Mouse (Mus musculus): Measurements from ENCODE around the gene Inpp5k. TPM values are rescaled to one million over a fixed set of nuclear protein-coding genes. Genes with fewer than 3 reads are reported as not detected.
A peak's percentile ranks its signal among the peaks of the same experiment; 100 is the strongest.

Gene Inpp5k
- polyA plus RNA-seq, 1 experiment from 2014 or later, result 19.8 TPM

DNA sequence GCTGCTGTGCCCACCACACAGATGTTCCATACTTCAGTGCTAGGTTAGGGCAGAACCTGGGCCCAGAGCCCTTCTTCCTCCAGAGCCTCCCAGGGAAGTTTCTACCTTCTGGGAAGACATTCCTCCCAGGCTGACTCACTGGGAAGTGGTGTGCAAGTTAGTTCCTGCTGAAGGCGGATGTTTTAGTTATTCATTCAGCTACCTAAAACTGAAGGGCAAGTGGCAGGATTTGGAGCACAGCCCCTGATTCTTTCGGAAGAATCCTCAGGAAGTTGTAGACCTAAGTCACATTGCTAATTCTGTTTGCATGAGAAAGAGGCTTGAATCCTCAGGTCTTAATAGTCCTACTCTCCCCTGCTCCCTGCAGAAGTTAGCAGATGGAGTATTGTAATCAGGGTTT lies 9.4 kb upstream of the Inpp5k start:
- H3K27ac ChIP-seq, result no peak overlapping the region
- 96% methylated on average over 2 of the region's 2 CpGs for WGBS
- no peaks in the 10 kb centered on the region for H3K9me3 ChIP-seq
- H3K27me3 ChIP-seq, result no peaks in the 10 kb centered on the region
- no peak overlapping the region for H3K9ac ChIP-seq
- ATAC-seq (ENCODE audit: insufficient number of reproducible peaks, insufficient read depth, low FRiP score, low TSS enrichment), result no peak
- no peak overlapping the region for H3K4me2 ChIP-seq (replicated peaks)
- no peaks in the 10 kb centered on the region for H3K4me1 ChIP-seq
- no peak overlapping the region for H3K4me3 ChIP-seq
- H3K36me3 ChIP-seq, result peaks cover 57% of the 10 kb centered on the region

DNA sequence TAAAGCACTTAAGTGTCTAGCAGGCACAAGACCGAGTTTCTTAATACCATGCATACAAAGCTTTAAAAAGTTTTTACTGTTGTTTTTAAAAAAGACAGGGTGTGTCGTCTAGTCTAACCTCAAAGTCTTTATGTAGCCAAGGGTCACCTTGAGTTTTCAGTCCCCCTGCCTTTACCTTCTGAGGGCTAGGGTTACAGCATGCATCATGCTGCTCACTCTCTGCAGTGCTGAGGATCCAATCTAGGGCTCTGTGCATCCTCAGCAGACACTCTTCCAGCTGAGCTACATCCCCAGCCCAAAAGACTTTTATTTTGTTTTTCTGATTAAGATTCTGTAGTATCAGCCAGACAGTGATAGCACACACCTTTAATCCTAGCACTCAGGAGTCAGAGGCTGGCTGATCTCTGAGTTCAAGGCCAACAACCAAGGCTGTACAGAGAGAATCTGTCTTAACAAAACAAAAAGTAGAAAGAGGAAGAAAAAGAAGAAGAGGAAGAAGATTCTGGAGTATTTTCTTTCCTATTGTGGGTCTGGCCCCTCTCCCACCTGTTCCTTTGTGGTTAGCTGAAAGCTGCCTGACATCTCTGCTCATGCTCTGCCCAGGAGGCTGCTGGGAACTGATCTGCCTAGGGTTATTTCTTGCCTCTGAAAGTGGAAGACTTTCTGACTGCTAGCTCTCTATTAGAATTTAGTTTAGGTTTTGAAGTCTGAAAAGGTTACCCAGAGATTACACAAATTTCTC lies 8.0 kb upstream of the Inpp5k start:
- Histone ChIP-seq H3K36me3 (peaks cover 64% of the 10 kb centered on the region), H3K4me2 (replicated peaks) (no peak overlapping the region), H3K9ac (no peak overlapping the region), H3K27ac (no peak overlapping the region), H3K4me1 (no peaks in the 10 kb centered on the region), H3K4me3 (no peak overlapping the region), H3K9me3 (no peaks in the 10 kb centered on the region), H3K27me3 (no peaks in the 10 kb centered on the region)
- no peak for ATAC-seq (ENCODE audit: insufficient number of reproducible peaks, insufficient read depth, low FRiP score, low TSS enrichment)
- 80% methylated on average over 2 of the region's 2 CpGs for WGBS

DNA sequence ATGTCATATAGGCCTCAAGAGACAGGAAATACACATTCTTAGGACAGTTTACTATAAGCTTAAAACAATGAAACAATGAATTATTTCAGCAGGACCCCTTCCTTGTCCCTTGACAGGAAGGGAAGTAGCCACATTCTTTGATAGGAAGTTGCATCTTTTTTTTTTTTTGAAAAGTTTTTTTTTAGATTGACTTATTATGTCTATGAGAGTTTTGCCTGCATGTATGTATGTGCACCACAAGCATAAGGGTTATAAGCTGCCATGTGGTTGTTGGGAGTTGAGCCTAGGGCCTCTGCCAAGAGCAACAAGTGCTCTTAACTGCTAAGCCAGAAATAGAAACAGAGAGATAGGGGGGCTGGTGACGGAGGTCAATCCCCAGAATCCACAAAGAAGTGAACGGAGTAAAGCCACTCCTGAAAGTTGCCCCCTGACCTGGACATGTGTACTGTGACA lies 6.7 kb upstream of the Inpp5k start:
- WGBS, result 72% methylated on average over 2 of the region's 2 CpGs
- Histone ChIP-seq H3K4me1 (no peaks in the 10 kb centered on the region), H3K27me3 (no peaks in the 10 kb centered on the region), H3K9me3 (no peaks in the 10 kb centered on the region), H3K36me3 (peaks cover 59% of the 10 kb centered on the region), H3K4me2 (replicated peaks) (no peak overlapping the region), H3K4me3 (no peak overlapping the region), H3K27ac (no peak overlapping the region), H3K9ac (no peak overlapping the region)
- no peak for ATAC-seq (ENCODE audit: insufficient number of reproducible peaks, insufficient read depth, low FRiP score, low TSS enrichment)

DNA sequence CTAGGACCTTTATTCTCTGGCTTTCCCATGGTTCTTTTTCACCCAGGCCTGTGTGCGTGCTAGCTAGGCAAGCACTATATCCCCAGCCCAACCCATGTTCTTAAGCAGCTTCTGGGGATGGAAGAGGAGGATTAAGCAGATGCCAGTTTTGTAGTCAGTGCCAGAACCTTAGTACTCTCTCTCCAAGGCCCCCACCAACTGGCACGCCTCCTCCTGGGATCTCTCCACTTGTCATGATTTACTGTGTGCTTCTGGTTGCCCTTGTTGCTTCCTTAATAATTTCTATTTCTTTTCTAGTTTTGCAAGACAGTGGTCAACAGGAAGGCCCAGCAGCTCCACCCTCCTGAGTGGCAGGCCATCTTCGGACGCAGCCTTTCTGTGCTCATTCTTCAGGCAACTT lies 5.0 kb upstream of the Inpp5k start:
- no peaks in the 10 kb centered on the region for H3K9me3 ChIP-seq
- H3K36me3 ChIP-seq, result peaks cover 42% of the 10 kb centered on the region
- no peak overlapping the region for H3K27ac ChIP-seq
- WGBS, result 92% methylated on average over 4 of the region's 4 CpGs
- peaks cover 5% of the 10 kb centered on the region; the same call in 1 of the 2 replicates for H3K4me1 ChIP-seq
- ATAC-seq (ENCODE audit: insufficient number of reproducible peaks, insufficient read depth, low FRiP score, low TSS enrichment), result no peak
- no peak overlapping the region for H3K4me2 ChIP-seq (replicated peaks)
- H3K4me3 ChIP-seq, result no peak overlapping the region
- no peaks in the 10 kb centered on the region for H3K27me3 ChIP-seq
- H3K9ac ChIP-seq, result no peak overlapping the region

DNA sequence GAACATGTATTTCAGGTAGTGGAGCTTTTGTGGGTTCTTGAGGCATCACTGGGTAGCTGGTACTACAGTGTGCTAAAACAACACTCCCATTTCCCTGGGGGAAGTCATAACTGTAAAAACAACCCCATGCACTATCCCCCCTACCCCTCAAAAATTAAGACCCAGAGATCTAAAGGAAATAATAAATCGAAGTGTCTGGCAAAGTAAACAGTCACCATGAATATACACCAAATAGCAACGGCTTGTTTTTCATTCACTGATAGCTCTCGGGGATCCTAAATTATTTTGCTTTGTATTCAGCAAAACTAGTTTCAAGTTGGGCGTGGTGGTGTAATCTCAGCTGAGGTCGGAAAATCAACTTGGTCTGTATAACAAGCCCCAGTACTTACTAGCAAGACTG lies 690 bp upstream of the Inpp5k start:
- Histone ChIP-seq H3K27me3 (no peaks in the 10 kb centered on the region), H3K27ac (0 out of 2 replicates have a peak overlapping the region, but pooled peaks have one; percentile 69), H3K9me3 (no peaks in the 10 kb centered on the region), H3K4me2 (replicated peaks) (peak overlapping the region; percentile 86), H3K4me3 (peak overlapping the region; percentile 62), H3K36me3 (peaks cover 25% of the 10 kb centered on the region), H3K9ac (peak overlapping the region; percentile 69), H3K4me1 (peaks cover 16% of the 10 kb centered on the region)
- no peak for ATAC-seq (ENCODE audit: insufficient number of reproducible peaks, insufficient read depth, low FRiP score, low TSS enrichment)
- 14% methylated on average over 5 of the region's 5 CpGs for WGBS

DNA sequence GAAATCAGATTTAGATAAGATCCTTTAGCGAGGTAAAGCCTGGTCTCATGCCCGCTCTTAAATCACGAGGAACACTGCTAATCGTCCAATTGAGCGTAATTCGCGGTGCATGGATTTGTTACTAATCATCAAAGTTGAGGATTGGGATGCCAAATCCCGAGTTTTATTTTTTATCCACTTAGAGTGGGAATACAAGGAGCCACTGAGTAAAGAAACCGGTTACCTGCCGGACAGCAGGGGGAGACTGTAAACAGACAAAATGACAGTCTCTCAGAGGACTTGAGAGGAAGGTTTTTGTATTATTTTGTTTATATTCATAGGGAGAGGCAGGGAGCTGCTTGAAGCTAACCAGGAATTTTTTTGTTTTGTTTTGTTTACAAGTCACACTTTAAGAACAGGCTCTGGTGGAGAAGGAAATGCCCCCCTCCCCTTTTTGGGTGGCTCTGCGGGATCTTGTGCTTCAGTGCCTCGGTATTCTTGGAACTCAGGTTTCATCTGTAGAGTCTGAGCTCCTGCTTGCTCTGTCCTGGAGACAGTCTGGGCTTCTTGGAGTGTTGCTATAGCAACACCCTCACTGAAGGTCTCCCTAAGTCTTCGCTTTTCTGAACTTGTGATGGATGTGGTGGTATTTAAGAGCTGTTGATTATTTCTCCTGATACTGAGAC lies 905 bp downstream of the Inpp5k start:
- no peak for ATAC-seq (ENCODE audit: insufficient number of reproducible peaks, insufficient read depth, low FRiP score, low TSS enrichment)
- peaks cover 14% of the 10 kb centered on the region for H3K36me3 ChIP-seq
- H3K9me3 ChIP-seq, result no peaks in the 10 kb centered on the region
- H3K27me3 ChIP-seq, result no peaks in the 10 kb centered on the region
- no peak overlapping the region for H3K27ac ChIP-seq
- peaks cover 23% of the 10 kb centered on the region for H3K4me1 ChIP-seq
- H3K4me3 ChIP-seq, result peak overlapping the region; percentile 62
- peak overlapping the region; percentile 52 for H3K9ac ChIP-seq
- 14% methylated on average over 13 of the region's 13 CpGs for WGBS
- H3K4me2 ChIP-seq (replicated peaks), result peak overlapping the region; percentile 86

DNA sequence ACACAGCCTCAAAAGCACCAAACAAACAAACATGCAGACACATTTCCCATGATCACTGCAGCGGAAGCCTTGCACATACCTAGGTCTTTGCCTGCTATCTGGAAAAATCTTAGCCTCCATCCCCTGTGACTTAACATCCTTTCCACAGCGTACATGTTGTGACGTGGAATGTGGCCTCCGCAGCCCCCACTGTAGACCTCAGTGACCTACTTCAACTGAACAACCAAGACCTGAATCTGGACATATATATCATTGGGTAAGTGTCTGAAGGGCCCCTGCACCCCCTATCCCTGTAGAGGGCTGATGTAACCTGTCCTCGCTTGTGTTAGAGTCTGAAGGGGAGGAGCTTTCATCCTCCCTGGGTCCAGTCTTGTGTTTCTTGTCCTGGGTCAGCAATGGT lies 2.1 kb downstream of the Inpp5k start:
- ATAC-seq (ENCODE audit: insufficient number of reproducible peaks, insufficient read depth, low FRiP score, low TSS enrichment), result no peak
- Histone ChIP-seq H3K4me2 (replicated peaks) (no peak overlapping the region), H3K9me3 (no peaks in the 10 kb centered on the region), H3K9ac (no peak overlapping the region), H3K27me3 (no peaks in the 10 kb centered on the region), H3K27ac (no peak overlapping the region), H3K36me3 (peaks cover 5% of the 10 kb centered on the region; the same call in 1 of the 2 replicates), H3K4me1 (peaks cover 23% of the 10 kb centered on the region), H3K4me3 (no peak overlapping the region)
- 91% methylated on average over 5 of the region's 5 CpGs for WGBS

DNA sequence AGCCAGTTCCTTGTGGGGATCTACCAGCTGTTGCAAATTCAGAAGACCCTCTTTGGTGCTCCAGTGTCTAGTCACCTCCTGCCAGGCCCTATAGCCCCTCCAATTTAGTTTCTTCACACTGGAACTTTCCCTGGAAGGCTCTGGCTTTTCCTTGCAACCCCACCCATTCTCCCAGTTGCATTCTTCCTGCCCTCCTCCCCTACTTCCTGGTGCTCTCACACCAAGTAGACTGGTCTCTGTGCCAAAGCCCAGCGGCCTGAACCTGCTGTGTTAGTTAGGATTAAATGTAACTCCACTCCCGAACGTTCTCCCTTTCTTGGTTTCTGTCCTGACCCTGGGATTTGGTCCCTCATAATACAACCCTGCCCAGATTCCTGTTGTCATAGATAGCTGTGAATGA lies 4.0 kb downstream of the Inpp5k start:
- Histone ChIP-seq H3K9me3 (no peaks in the 10 kb centered on the region), H3K36me3 (peaks cover 6% of the 10 kb centered on the region; the same call in 1 of the 2 replicates), H3K4me3 (no peak overlapping the region), H3K9ac (no peak overlapping the region), H3K4me2 (replicated peaks) (no peak overlapping the region), H3K4me1 (peaks cover 21% of the 10 kb centered on the region), H3K27ac (no peak overlapping the region), H3K27me3 (no peaks in the 10 kb centered on the region)
- WGBS, result 79% methylated on average over 3 of the region's 3 CpGs
- ATAC-seq (ENCODE audit: insufficient number of reproducible peaks, insufficient read depth, low FRiP score, low TSS enrichment), result no peak

DNA sequence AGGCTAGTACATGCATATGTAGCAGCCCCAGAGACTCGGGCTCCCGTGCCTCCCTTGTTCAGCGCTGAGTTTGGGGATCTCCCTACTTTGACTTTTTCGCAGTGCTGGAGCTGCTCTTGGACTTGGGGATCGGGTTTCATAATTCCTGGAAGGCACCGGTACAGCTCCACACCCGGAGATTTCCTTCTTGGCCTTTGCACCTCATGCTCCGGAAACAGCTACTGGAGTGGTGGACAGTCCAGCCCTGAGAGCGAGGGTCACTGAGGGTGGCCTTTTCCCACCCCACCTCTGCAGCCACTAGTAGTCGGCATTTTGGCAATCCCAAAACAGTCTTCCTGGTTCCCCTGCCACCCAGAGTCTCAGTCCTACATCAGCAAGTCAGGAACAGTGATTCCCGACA lies 4.5 kb downstream of the Inpp5k start:
- Histone ChIP-seq H3K4me3 (no peak overlapping the region), H3K27me3 (no peaks in the 10 kb centered on the region), H3K36me3 (peaks cover 6% of the 10 kb centered on the region; the same call in 1 of the 2 replicates), H3K4me1 (peaks cover 18% of the 10 kb centered on the region), H3K9ac (no peak overlapping the region), H3K9me3 (no peaks in the 10 kb centered on the region), H3K27ac (no peak overlapping the region), H3K4me2 (replicated peaks) (no peak overlapping the region)
- ATAC-seq (ENCODE audit: insufficient number of reproducible peaks, insufficient read depth, low FRiP score, low TSS enrichment), result no peak
- WGBS, result 55% methylated on average over 11 of the region's 11 CpGs

DNA sequence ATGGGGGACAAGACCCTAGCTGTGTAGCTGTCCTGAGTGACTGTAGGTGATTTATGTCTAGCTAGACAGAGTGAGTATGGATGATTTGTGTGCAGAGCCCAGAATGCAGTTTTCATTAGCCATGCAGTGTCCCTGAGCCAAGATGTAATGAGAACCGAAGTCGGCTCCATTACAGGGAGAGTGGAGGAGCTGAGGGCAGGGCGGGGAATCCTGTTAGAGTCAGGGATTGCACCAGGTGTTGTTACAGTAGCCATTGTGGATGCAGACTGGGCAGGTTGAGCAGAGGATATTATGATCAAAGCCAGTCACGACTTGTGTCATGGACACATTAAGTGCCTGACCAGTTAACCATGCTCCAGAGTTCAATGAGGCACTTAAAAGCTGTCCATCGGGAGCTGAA lies 12.5 kb downstream of the Inpp5k start:
- Histone ChIP-seq H3K4me1 (no peaks in the 10 kb centered on the region), H3K9ac (no peak overlapping the region), H3K36me3 (0 out of 2 replicates have a peak, but pooled peaks cover 3% of the 10 kb centered on the region), H3K9me3 (no peaks in the 10 kb centered on the region), H3K4me2 (replicated peaks) (no peak overlapping the region), H3K27me3 (no peaks in the 10 kb centered on the region), H3K4me3 (no peak overlapping the region), H3K27ac (no peak overlapping the region)
- WGBS, result 72% methylated on average over 5 of the region's 5 CpGs
- no peak for ATAC-seq (ENCODE audit: insufficient number of reproducible peaks, insufficient read depth, low FRiP score, low TSS enrichment)

DNA sequence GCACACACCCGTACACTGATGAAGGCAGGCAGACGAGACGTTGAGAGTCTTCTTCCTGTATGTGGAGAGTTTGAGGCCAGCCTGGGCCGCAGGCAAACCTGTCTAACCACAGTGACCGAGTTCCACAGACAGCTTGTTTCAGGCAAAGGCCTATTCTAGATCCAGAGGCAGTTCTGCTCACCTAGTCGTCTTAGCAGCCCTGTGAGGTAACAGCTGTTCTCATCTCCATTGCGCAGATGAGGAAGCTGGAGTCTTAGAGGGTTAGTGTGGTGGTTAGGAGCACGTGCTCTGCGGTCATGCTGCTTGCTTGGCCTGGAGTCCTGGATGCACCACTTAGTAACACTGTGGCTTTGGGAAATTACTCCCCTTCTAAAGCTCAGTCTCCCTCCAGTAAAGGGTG lies 13.9 kb downstream of the Inpp5k start:
- WGBS, result 86% methylated on average over 9 of the region's 9 CpGs
- Histone ChIP-seq H3K9ac (no peak overlapping the region), H3K4me3 (no peak overlapping the region), H3K27me3 (no peaks in the 10 kb centered on the region), H3K4me2 (replicated peaks) (no peak overlapping the region), H3K36me3 (no peaks in the 10 kb centered on the region), H3K9me3 (no peaks in the 10 kb centered on the region), H3K4me1 (no peaks in the 10 kb centered on the region), H3K27ac (no peak overlapping the region)
- no peak for ATAC-seq (ENCODE audit: insufficient number of reproducible peaks, insufficient read depth, low FRiP score, low TSS enrichment)

DNA sequence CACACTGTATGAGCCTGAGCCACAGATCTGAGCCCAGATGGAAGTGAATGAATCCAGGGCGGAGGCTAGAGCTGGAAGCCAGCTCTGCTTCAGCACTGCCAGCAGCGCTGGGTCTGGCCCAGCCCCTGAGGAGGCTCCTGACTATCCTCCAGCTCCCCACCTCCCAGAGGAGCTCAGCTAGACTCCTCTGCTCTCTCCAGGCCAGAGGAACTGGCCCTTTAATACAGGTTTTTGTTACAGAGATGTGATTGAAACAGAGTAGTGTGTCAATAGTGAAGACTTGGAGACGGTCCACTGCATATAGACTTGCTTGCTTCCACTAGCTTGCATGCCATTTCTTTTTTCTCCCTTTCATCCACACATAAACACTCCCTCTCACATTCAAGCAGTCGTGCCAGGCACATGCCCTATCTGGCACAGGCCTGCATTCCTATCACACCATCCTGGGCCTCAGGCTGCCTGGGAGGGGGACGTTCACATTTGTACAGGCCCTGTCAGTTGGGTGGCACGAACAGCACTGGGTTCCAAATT lies 17.0 kb downstream of the Inpp5k start:
- peaks cover 7% of the 10 kb centered on the region for H3K27me3 ChIP-seq
- no peak overlapping the region for H3K9ac ChIP-seq
- whole genome bisulfite sequencing, result 70% methylated on average over 6 of the region's 6 CpGs
- H3K4me3 ChIP-seq, result no peak overlapping the region
- ATAC-seq (ENCODE audit: insufficient number of reproducible peaks, insufficient read depth, low FRiP score, low TSS enrichment), result no peak
- H3K36me3 ChIP-seq, result no peaks in the 10 kb centered on the region
- no peak overlapping the region for H3K4me2 ChIP-seq (replicated peaks)
- peaks cover 9% of the 10 kb centered on the region; the same call in 1 of the 2 replicates for H3K4me1 ChIP-seq
- no peaks in the 10 kb centered on the region for H3K9me3 ChIP-seq
- no peak overlapping the region for H3K27ac ChIP-seq

Measured in embryonic facial prominence, embryonic 12.5 days (tissue).